Mouse (Mus musculus): ENCODE data around the gene Snx18.

The Snx18 gene

GRCm38 (mm10) chr13:113555226-113555625 is 63.1 kb downstream of the Snx18 start:
- DNase-seq: no peak

GRCm38 (mm10) chr13:113553603-113554230 is 64.6 kb downstream of the Snx18 start:
- DNase-seq: no peak

- DNase-seq: no peak
Observed at GRCm38 (mm10) chr13:113552341-113552740, 66.0 kb downstream of the Snx18 start.

- no peak for DNase-seq
Observed at GRCm38 (mm10) chr13:113550866-113551565, 67.3 kb downstream of the Snx18 start.

- no peak for DNase-seq
Observed at GRCm38 (mm10) chr13:113549021-113549420, 69.3 kb downstream of the Snx18 start.

- DNase-seq: no peak
Observed at GRCm38 (mm10) chr13:113547807-113548426, 70.4 kb downstream of the Snx18 start.

- DNase-seq: no peak
Observed at GRCm38 (mm10) chr13:113542374-113542773, 76.0 kb downstream of the Snx18 start.

Data from thymus, postnatal 14 days (tissue).